14 mouse cellular contexts compared by ENCODE assay signal in the genomic region with DNA sequence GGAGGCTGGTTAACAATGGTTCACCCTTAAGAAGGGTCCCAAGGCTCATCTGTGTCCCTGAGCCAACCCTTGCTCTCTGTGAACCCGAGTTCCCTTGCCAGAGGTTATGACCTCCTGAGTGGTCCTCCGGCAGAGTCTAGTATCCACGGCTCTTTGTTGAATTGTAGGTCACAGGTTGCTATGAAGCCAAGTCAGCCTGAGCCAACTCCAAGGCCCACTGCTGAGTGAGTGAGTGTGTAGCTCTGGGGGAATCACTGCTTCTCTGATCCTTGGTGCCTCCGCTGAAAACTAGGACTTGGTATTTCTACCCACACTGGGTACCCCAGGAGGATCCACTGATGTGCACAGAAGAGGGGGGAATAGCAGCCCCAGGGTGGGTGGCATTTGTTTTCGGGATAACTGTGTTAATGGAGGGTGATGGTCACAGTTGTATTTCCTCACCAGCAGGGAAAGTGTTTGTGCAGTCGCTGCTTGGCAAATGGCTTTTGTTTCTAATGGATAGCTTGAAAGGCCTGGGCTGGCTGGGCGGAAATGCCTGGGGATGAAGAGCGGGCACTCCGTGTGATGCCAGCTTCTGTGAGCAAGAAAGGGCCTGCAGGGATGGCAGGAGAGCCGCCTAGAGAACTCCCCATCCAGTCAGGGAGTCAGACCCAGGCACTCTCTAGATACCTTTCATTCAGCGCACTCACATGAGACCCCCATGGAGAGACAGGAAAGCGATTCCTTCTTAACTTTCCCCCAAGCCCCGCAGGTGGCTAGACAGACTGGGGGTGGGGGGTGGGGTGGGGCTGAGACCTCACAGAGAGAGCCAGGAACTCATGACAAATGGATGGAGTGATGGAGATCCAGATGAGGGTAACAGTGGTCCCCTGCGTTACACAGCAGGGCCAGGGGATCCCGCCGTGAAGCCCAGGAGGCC. TPM values are rescaled to one million over a fixed set of nuclear protein-coding genes. Genes with fewer than 3 reads are reported as not detected.
DNase-seq lines count a peak whose midpoint lies in the region; ATAC-seq lines count a peak whose summit lies in the region.
"Had no signal": no experiment of that assay in that cellular context is flagged by ENCODE, and none has a peak within 500 bp of the region (broad histone marks: within the 10 kb centered on the region; RNA-seq: fewer than 3 reads in every experiment).

No protein-coding gene starts in this region.

- peak overlapping the region; percentile 10; the same call in 1 of the 2 replicates for H3K9ac ChIP-seq in neural tube, embryonic 11.5 days (ENCODE audit: low read length)
- peak overlapping the region; percentile 76; the same call in 1 of the 2 replicates for H3K9ac ChIP-seq in hindbrain, embryonic 13.5 days
- peak overlapping the region; percentile 66; the same call in 1 of the 2 replicates for H3K9ac ChIP-seq in neural tube, embryonic 15.5 days (replicated peaks)
- H3K9ac ChIP-seq: liver, embryonic 15.5 days had no signal

- H3K27me3 ChIP-seq in neural tube, embryonic 11.5 days (ENCODE audit: control insufficient read depth, insufficient read depth, low read length), result peaks cover 7% of the 10 kb centered on the region; the same call in 1 of the 2 replicates
- peaks cover 11% of the 10 kb centered on the region; the same call in 1 of the 2 replicates for H3K27me3 ChIP-seq in hindbrain, embryonic 13.5 days
- H3K27me3 ChIP-seq in neural tube, embryonic 15.5 days (replicated peaks), result no peaks in the 10 kb centered on the region

- no peak overlapping the region for H3K27ac ChIP-seq in neural tube, embryonic 11.5 days (ENCODE audit: low read depth, low read length)
- H3K27ac ChIP-seq in hindbrain, embryonic 13.5 days, result peak overlapping the region; percentile 60
- peak overlapping the region; percentile 69 for H3K27ac ChIP-seq in neural tube, embryonic 15.5 days (replicated peaks)
- H3K27ac ChIP-seq: liver, embryonic 15.5 days had no signal

- no peak overlapping the region for H3K4me3 ChIP-seq in neural tube, embryonic 11.5 days (ENCODE audit: low read depth, low read length)
- H3K4me3 ChIP-seq in hindbrain, embryonic 13.5 days, result peak overlapping the region; percentile 58
- H3K4me3 ChIP-seq in neural tube, embryonic 15.5 days (replicated peaks), result peak overlapping the region; percentile 63
- H3K4me3 ChIP-seq: liver, embryonic 15.5 days; megakaryocyte, embryonic 14.5 days had no signal

- H3K9me3 ChIP-seq in neural tube, embryonic 11.5 days (ENCODE audit: control insufficient read depth, low read length), result no peaks in the 10 kb centered on the region
- H3K9me3 ChIP-seq in hindbrain, embryonic 13.5 days, result no peaks in the 10 kb centered on the region
- H3K9me3 ChIP-seq in neural tube, embryonic 15.5 days (replicated peaks), result no peaks in the 10 kb centered on the region
- H3K9me3 ChIP-seq: liver, embryonic 15.5 days; megakaryocyte, embryonic 14.5 days had no signal

- 0 out of 2 replicates have a peak overlapping the region, but pooled peaks have one; percentile 60 for H3K4me2 ChIP-seq in neural tube, embryonic 11.5 days (ENCODE audit: low read depth)
- H3K4me2 ChIP-seq in hindbrain, embryonic 13.5 days, result peak overlapping the region; percentile 72
- H3K4me2 ChIP-seq in neural tube, embryonic 15.5 days, result peak overlapping the region; percentile 85
- H3K4me2 ChIP-seq: liver, embryonic 15.5 days had no signal

- peak; percentile 38 to 45 for DNase-seq in cerebellum, postnatal 14 days
- no peak for DNase-seq in cerebellum, adult 11 months
- peak; percentile 9 for DNase-seq in neural tube, embryonic 11.5 days (ENCODE audit: low spot score)
- no peak for DNase-seq in neural tube, embryonic 10.5 days (ENCODE audit: extremely low spot score, low spot score)
- no peak for DNase-seq in heart, postnatal 25 days (ENCODE audit: low spot score)
- no peak for DNase-seq in gastrocnemius, postnatal 10 days
- DNase-seq: B cell, adult 2 months; gastrocnemius, postnatal 25 days; heart, postnatal 10 days; right cerebral cortex, adult 18-20 months had no signal

- no peak for ATAC-seq in neural tube, embryonic 11.5 days (ENCODE audit: insufficient read depth, low FRiP score, low TSS enrichment)
- ATAC-seq in hindbrain, embryonic 13.5 days (ENCODE audit: low FRiP score), result no peak
- ATAC-seq in neural tube, embryonic 15.5 days (ENCODE audit: low FRiP score), result 0 out of 2 replicates have a peak, but pooled peaks have one; percentile 6

- H3K4me1 ChIP-seq in neural tube, embryonic 11.5 days (ENCODE audit: control insufficient read depth, insufficient read depth, low read length), result peaks cover 5% of the 10 kb centered on the region
- peaks cover 49% of the 10 kb centered on the region for H3K4me1 ChIP-seq in hindbrain, embryonic 13.5 days (replicated peaks)
- H3K4me1 ChIP-seq in neural tube, embryonic 15.5 days, result peaks cover 48% of the 10 kb centered on the region

- intact Hi-C loops in heart, postnatal 25 days (cut with DNase I), result no loop called here

- H3K36me3 ChIP-seq in neural tube, embryonic 11.5 days (ENCODE audit: control insufficient read depth, insufficient read depth, low read length), result no peaks in the 10 kb centered on the region
- no peaks in the 10 kb centered on the region for H3K36me3 ChIP-seq in hindbrain, embryonic 13.5 days
- H3K36me3 ChIP-seq in neural tube, embryonic 15.5 days, result no peaks in the 10 kb centered on the region
- H3K36me3 ChIP-seq: liver, embryonic 15.5 days had no signal

- WGBS in neural tube, embryonic 11.5 days, result 17% methylated on average over 16 of the region's 16 CpGs
- WGBS in hindbrain, embryonic 13.5 days, result 16% methylated on average over 16 of the region's 16 CpGs
- 19% methylated on average over 16 of the region's 16 CpGs for WGBS in neural tube, embryonic 15.5 days

RNA-seq across cellular contexts. Expression of a gene that starts 4.6 kb away (rescaled TPM):
- polyA plus RNA-seq in neural tube, embryonic 11.5 days (2014; fragmentation: Nextera tagmentation; extraction: Ambion mirVana), result 17.5 and 19.3 TPM in 2 replicates
- 18.3 and 19.6 TPM in 2 replicates for polyA plus RNA-seq in hindbrain, embryonic 13.5 days (2015; fragmentation: Nextera tagmentation; extraction: Ambion mirVana)
- polyA plus RNA-seq in neural tube, embryonic 15.5 days (2015; fragmentation: Nextera tagmentation; extraction: Ambion mirVana), result 29.3 and 33.6 TPM in 2 replicates
- total RNA-seq in heart, postnatal 25 days (2021), result 1 to 10 TPM; 3.1 to 3.4 TPM
- 10 to 100 TPM; 12.3 to 12.7 TPM for total RNA-seq in gastrocnemius, postnatal 10 days (2021)

RNA-seq across cellular contexts. Expression of a gene that starts 55.1 kb away (rescaled TPM):
- polyA plus RNA-seq in neural tube, embryonic 11.5 days (2014; fragmentation: Nextera tagmentation; extraction: Ambion mirVana), result 3.0 and 4.9 TPM in 2 replicates
- 1.0 TPM in 2 replicates for polyA plus RNA-seq in hindbrain, embryonic 13.5 days (2015; fragmentation: Nextera tagmentation; extraction: Ambion mirVana)
- polyA plus RNA-seq in neural tube, embryonic 15.5 days (2015; fragmentation: Nextera tagmentation; extraction: Ambion mirVana), result 2.0 and 10.0 TPM in 2 replicates
- 1 to 10 TPM in 1 of 2 experiments, under 1 TPM in 1; 0.55 to 1.1 TPM for total RNA-seq in heart, postnatal 25 days (2021)
- total RNA-seq in gastrocnemius, postnatal 10 days (2021), result not detected

Comparison
In these comparisons a context has a peak if more than half of its experiments do, and no peak if none do; other contexts are left out.
1. DNase-seq: peak in cerebellum, postnatal 14 days (2 of 2) and neural tube, embryonic 11.5 days (single experiment); none in cerebellum, adult 11 months (single experiment), neural tube, embryonic 10.5 days (single experiment), heart, postnatal 25 days (single experiment) and gastrocnemius, postnatal 10 days (single experiment).
2. H3K9ac ChIP-seq: peak in every context shown above with its lines; median percentile 76 in hindbrain, embryonic 13.5 days; 66 in neural tube, embryonic 15.5 days; 10 in neural tube, embryonic 11.5 days.
3. Peak in every context shown above with its lines, with median percentiles within 50 percentile points of each other: H3K4me2 ChIP-seq.